Mouse (Mus musculus): Measurements from ENCODE around the gene 4931406P16Rik.

The 4931406P16Rik gene

GRCm38 (mm10) chr7:34312786-34313442 lies 437 bp downstream of the 4931406P16Rik start:
- DNase-seq (ENCODE audit: low read depth): peak; percentile 65

DNA sequence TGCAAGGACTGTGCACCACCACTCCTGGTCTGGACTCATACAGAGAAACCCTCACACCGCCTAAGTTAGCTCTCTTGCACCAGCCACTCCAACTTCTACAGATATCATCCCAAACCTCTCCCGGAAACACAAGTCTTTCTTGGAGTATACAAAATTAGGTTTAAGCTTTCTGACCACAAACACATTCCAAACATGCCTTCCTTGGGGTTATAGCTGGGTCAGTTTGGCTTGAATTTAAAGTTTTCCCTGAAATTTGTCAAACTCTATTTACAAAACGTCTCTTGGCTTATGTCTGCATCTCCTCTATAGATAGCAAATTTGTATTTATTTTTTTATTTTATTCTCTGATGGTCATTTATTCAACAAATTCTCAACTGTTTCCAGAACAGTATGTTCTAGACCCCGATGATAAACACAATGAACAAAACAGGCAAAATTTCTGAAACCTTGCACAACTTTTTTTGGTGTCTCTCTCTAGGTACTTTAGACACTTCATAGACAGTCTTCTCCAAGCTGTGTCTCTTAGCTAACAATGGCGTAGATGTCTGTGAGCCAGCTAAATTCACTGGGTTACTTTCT lies 4.1 kb downstream of the 4931406P16Rik start:
- DNase-seq (ENCODE audit: low read depth): no peak

DNA sequence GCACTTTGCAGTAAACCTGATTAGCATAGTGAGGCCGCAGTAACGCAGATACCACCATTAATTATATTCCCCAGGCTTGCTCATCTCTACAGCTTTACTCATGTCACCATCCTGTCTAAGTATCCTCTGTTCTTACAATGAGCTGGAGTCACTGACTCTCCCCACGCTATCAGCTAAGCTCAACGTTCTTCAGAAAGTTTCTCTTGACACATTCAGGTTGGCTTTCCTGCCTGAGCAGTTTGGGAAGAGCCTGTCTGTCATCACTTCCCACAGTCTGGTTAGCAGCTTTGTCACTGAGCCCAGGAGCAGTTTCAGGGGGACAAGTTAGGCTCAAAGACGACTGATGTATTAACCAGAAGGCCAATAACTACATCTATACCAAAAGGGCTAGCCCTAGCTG lies 4.8 kb downstream of the 4931406P16Rik start:
- DNase-seq (ENCODE audit: low read depth): no peak

GRCm38 (mm10) chr7:34305454-34305853 lies 7.9 kb downstream of the 4931406P16Rik start:
- peak; percentile 64 for DNase-seq (ENCODE audit: low read depth)

- DNase-seq (ENCODE audit: low read depth): no peak
These were observed 10.7 kb downstream of the 4931406P16Rik start for GRCm38 (mm10) chr7:34302651-34303050.

- peak; percentile 65 for DNase-seq (ENCODE audit: low read depth)
These were observed 11.4 kb downstream of the 4931406P16Rik start for GRCm38 (mm10) chr7:34301952-34302351.

DNA sequence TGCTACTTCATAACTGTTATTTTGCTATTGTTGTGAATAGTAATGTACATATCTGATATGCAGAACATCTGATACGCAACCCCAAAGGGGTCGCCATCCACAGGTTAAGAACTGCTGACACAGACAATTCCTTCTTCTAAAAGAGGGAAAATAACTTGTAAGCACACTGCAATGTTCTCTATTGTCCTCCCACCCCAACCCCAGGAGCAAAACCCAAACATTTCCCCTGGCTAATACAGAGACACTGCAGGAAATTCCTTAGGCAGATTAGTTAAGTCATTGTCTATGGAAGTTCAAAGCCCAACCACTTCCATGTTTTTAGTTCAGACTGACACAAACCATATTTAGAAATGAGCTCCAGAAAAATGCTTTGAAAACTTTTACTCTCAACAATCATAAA lies 14.5 kb downstream of the 4931406P16Rik start:
- no peak for DNase-seq (ENCODE audit: low read depth)

- DNase-seq (ENCODE audit: low read depth): no peak
These were observed 17.2 kb downstream of the 4931406P16Rik start for GRCm38 (mm10) chr7:34296124-34296523.

- DNase-seq (ENCODE audit: low read depth): no peak
These were observed 20.7 kb downstream of the 4931406P16Rik start for GRCm38 (mm10) chr7:34292633-34293032.

- DNase-seq (ENCODE audit: low read depth): peak; percentile 89
These were observed 22.1 kb downstream of the 4931406P16Rik start for GRCm38 (mm10) chr7:34291265-34291664.

DNA sequence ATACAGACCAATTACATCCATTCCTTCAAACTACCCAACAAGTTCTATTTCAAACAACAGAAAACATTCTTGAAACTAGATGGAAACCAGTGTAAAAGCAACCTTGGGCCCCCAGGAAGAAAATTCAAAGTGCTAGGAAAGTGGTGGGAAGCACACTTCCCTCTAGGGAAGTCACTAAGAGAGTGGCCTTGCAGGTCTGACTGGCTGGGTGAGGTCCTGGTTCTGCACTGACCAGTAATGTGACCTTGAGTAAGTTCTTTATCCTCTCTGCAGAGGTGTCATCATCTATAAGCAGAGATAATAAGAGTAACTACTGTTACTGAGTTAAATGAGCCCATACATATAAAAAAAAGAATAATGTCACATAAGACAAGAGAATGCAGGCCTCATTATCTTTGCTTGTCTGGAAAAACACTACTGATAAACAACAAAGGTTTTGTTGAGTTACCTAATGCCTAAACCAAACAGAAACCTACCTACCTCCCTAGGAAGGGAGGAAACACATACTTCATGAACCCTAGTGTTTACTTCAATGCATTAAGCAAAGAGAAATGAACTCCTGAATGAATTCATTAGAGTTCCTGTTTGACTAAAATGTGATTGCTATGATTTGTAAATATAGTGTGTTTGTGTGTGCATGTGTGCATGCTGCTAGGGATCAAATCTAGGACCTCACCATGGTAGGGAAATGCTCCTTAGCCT lies 22.8 kb downstream of the 4931406P16Rik start:
- DNase-seq (ENCODE audit: low read depth): no peak

DNA sequence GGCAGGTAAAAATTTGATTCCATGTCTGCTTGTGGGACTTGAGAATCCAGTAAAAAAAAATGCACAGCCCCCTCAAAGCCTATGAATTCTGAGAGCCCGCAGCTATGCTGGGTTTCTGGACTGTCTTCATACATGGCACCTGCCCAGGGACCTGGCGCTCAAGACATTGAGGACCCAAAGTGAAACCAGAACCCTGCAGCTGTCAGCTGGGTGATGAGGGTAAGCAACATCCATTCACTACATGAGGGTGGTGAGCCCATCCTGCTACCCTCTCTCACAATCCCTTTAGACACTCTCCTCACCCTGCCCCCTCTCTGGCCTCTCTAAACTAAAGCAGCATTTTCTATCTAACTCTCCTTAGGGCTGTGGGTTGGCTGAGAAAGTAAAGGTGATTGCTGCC lies 35.7 kb downstream of the 4931406P16Rik start:
- no peak for DNase-seq (ENCODE audit: low read depth)

DNA sequence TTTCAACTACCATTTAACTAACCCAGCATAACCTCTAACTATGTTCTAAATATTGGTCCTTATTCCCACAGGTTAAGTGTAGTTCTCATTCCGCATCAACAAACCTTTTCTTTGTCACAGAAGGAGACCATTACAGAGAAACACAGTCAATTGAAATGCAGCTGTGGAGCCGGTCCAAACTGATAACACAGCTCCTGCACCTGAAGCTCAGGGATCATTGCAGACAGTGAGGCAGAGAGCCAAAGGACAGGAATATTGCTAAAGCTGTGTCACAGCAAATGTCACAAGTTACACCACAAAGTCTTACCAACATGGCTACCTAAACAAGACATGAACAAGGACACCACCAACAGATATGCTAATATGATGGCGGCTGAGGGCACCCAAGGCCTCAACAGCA lies 37.3 kb downstream of the 4931406P16Rik start:
- no peak for DNase-seq (ENCODE audit: low read depth)

DNA sequence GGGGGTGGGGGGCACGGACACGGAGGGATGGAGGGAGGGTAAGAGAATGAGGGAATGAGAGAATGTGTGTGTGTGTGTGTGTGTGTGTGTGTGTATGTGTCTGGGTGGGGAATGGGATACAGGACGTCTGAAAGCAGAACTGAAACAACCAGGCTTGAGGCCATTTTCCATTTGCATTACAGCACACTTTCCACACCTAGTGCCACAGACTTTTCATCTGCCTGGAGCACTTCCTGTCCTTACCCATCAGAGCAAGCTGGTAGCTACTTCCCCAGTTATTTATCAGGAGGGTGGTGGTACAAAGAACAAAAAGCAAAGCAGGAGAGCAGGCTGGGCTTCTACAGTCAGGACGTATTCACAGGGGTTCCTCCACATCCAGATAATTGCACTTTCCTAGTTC lies 40.9 kb downstream of the 4931406P16Rik start:
- DNase-seq (ENCODE audit: low read depth): peak; percentile 31

DNA sequence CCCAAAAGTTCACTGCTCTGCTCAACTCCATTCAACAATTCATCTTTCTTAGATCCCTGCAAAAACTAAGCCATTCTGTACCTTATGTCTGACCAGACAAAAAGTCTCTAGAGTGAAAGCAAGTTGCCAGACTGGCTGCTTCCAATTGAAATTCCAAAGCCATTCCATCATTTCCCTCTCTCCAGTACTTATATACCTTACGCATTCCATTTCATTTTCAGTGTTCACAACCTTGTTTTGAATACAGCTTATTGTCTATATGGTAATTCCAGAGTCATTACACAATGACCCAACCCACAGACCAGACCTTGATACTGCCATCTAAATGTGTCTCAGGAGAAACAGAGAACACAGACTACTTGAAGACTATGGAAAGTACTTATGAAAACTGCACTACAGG lies 44.9 kb downstream of the 4931406P16Rik start:
- DNase-seq (ENCODE audit: low read depth): no peak

DNA sequence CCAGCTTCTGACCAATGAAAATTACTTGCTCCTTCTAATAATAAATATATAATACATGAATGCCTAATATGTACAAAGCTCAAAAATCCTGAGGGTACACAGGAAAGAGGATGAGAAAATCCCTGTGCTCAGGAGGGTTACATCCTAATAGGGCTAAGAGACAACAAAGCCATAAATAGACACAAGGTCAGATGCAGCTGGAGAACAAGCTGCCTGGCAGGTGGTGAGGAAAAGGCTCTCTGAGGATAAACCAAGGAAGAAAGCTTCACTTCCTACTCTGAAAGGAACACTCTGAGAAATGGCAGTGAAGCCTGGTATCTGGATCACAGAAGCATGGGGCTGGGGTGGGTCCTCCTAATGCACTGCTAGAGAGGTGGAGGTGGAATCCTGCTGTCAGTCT lies 46.9 kb downstream of the 4931406P16Rik start:
- no peak for DNase-seq (ENCODE audit: low read depth)

DNA sequence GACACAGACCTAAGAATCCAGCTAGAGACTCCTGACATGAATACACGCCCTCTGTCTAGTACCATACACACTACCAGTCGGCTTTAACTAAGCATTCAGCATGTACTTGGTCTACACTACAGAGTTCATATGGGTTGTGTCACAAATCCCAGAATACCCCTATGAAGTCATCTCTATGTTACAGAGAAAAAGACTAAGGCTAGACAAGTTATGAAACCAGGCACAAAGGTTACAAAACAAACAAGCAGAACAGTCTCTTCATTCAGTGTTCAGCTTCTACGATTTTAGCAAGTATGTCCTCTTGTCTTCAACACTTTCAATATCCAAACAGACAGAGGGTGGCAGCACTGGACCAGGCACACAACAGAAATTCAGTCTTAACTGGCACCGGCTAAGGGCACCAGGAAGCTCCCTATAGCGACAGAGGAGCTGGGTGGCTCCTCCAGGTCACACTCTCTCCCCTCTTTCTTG lies 47.4 kb downstream of the 4931406P16Rik start:
- peak; percentile 91 for DNase-seq (ENCODE audit: low read depth)

- no peak for DNase-seq (ENCODE audit: low read depth)
These were observed 49.9 kb downstream of the 4931406P16Rik start for GRCm38 (mm10) chr7:34263437-34263836.

GRCm38 (mm10) chr7:34258407-34258806 lies 54.9 kb downstream of the 4931406P16Rik start:
- no peak for DNase-seq (ENCODE audit: low read depth)

GRCm38 (mm10) chr7:34257279-34257678 lies 56.1 kb downstream of the 4931406P16Rik start:
- DNase-seq (ENCODE audit: low read depth): no peak

DNA sequence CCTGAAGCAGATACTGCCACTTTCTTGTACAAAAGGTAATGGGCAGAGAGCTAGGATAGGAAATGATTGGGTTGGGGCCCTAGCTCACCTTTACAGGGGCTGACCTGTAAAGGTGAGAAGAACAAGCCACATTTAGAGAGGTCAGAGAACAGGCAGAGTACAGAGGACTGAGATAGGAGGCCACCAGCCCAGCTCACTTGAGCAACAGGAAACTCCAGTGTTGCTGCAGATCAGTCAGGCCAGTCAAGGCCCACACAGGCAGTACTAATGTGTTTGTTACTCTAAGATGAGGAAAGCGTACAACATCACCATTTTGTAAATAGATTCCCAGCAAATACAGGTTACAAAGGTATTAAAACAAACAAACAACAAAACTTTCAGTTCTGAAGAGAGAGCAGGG lies 57.4 kb downstream of the 4931406P16Rik start:
- DNase-seq (ENCODE audit: low read depth): no peak

DNA sequence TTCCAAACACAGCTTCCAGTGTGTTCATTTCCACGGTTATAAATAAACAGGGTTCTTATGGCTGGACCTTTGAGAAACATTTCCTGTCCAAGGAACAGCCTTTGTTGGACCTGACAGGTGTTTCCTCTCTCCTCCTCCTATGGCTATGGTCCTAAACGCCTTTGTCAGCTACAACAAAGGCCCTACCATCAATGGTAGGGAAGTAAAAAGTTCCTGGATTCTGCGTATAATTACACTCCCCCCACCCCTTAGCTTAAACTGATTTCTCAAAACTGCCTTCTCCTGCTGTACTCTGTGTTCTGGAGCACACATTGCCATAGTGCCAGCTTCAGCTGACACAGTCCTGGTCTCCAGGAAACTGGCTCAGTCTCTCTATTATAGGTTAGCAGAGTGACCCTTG lies 58.2 kb downstream of the 4931406P16Rik start:
- DNase-seq (ENCODE audit: low read depth): peak; percentile 16

GRCm38 (mm10) chr7:34252030-34252429 lies 61.3 kb downstream of the 4931406P16Rik start:
- peak; percentile 66 for DNase-seq (ENCODE audit: low read depth)

Data from 416B (cell line).